In the genomic region with DNA sequence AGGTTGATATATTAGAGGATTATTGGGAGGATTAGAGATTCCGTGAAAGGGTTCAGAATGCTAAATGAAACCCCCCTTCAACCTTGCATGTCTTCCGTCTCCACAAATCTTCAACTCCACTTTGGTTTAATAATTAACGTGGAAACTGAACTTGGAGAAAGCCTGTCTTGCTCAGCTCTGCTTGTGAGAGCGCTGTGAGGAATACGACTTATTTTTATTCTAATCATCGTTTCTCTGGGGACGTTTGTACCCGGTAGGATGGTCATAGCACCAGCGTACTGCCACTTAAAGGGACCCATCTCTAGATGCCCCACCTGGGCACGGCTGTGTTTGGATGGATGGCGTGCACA, we compare ENCODE assay signal across 14 mouse cellular contexts.
"Had no signal": no experiment of that assay in that cellular context is flagged by ENCODE, and none has a peak within 500 bp of the region (broad histone marks: within the 10 kb centered on the region; RNA-seq: fewer than 3 reads in every experiment).

No protein-coding gene starts in this region.

- H3K4me1 ChIP-seq: limb, embryonic 12.5 days; liver, embryonic 13.5 days; megakaryocyte, embryonic 14.5 days had no signal

- H3K9me3 ChIP-seq: limb, embryonic 12.5 days; liver, embryonic 13.5 days; midbrain, embryonic 15.5 days; neural tube, embryonic 12.5 days; stomach, embryonic 15.5 days had no signal

- DNase-seq: liver; liver, embryonic 13.5 days; liver, postnatal 0 days; thymus, postnatal 36 days had no signal

- H3K9ac ChIP-seq: limb, embryonic 12.5 days; liver, embryonic 13.5 days; liver, postnatal 0 days; midbrain, embryonic 15.5 days; neural tube, embryonic 12.5 days; stomach, embryonic 15.5 days had no signal

- H3K27ac ChIP-seq: layer of hippocampus, adult 2 months; limb, embryonic 12.5 days; liver, embryonic 13.5 days; macrophage; midbrain, embryonic 15.5 days; neural tube, embryonic 12.5 days; stomach, embryonic 15.5 days had no signal

- H3K4me3 ChIP-seq: layer of hippocampus, adult 2 months; limb, embryonic 12.5 days; liver, embryonic 13.5 days; megakaryocyte, embryonic 14.5 days; midbrain, embryonic 15.5 days; neural tube, embryonic 12.5 days; stomach, embryonic 15.5 days had no signal

- H3K27me3 ChIP-seq: limb, embryonic 12.5 days; liver, embryonic 13.5 days; megakaryocyte, embryonic 14.5 days; midbrain, embryonic 15.5 days; neural tube, embryonic 12.5 days; stomach, embryonic 15.5 days had no signal

- H3K36me3 ChIP-seq: limb, embryonic 12.5 days; liver, embryonic 13.5 days; midbrain, embryonic 15.5 days; neural tube, embryonic 12.5 days; stomach, embryonic 15.5 days had no signal

- H3K4me2 ChIP-seq: limb, embryonic 12.5 days; liver, embryonic 13.5 days; midbrain, embryonic 11.5 days; midbrain, embryonic 15.5 days; neural tube, embryonic 12.5 days; stomach, embryonic 15.5 days had no signal

- ATAC-seq: hindbrain, embryonic 16.5 days; inflammation-experienced regulatory T-cells, adult 6 months; liver, postnatal 0 days; midbrain, embryonic 15.5 days had no signal
